Mouse (Mus musculus): Measurements from ENCODE around the gene Col19a1.

- no peak for TF ChIP-seq GATA1 (IDR thresholded peaks at IDR 0.05; ENCODE audit: borderline replicate concordance, low read length)
- no peak for TF ChIP-seq FLI1 (IDR thresholded peaks at IDR 0.05; ENCODE audit: low read length)
Observed at GRCm38 (mm10) chr1:24470633-24471032, 116.6 kb downstream of the Col19a1 start.
